Mouse (Mus musculus) MEL (cell line): ENCODE data around the gene Endou. TPM values are rescaled to one million over a fixed set of nuclear protein-coding genes. Genes with fewer than 3 reads are reported as not detected.

Experiments
- DNase-seq: peaks from one replicate; pipeline ENCODE4 v3.0.0; 2011; ENCODE audit warnings: low read depth, low spot score
- H3K27ac ChIP-seq: 2 replicates; pipeline ENCODE4 v1.5.1; 2012; ENCODE audit warnings: low read depth, mild to moderate bottlenecking, control low read depth, low read length, moderate library complexity; ENCODE audit not compliant: control insufficient read depth
- H3K27me3 ChIP-seq, 2 experiments: fragments of 150-350 bp in 1 of 2; sonication (generic) in 1 of 2; 2 replicates each; pipeline ENCODE4 v1.6.1; 2012; ENCODE audit warnings: low read length in 2 of 2, mild to moderate bottlenecking in 2 of 2, improper control_type of control experiment in 1 of 2, moderate library complexity in 1 of 2; ENCODE audit not compliant: insufficient read depth in 2 of 2, control insufficient read depth in 1 of 2
- H3K36me3 ChIP-seq, 2 experiments: 2 replicates each; pipeline ENCODE4 v1.6.1; 2012 to 2014; ENCODE audit warnings: low read length in 2 of 2, improper control_type of control experiment in 1 of 2, inconsistent platforms in 1 of 2, mild to moderate bottlenecking in 1 of 2; ENCODE audit not compliant: insufficient read depth in 2 of 2, control insufficient read depth in 1 of 2
- H3K4me1 ChIP-seq, 2 experiments: fragments of 150-350 bp in 1 of 2; sonication (generic) in 1 of 2; 2 replicates each; pipeline ENCODE4 v1.6.1; 2012; ENCODE audit warnings: low read length in 2 of 2, improper control_type of control experiment in 1 of 2, mild to moderate bottlenecking in 1 of 2; ENCODE audit not compliant: insufficient read depth in 2 of 2, control insufficient read depth in 1 of 2
- H3K4me3 ChIP-seq, 2 experiments: fragments of 150-350 bp in 1 of 2; sonication (generic) in 1 of 2; 2 replicates each; pipeline ENCODE4 v1.5.1; 2012; ENCODE audit warnings: low read depth in 2 of 2, low read length in 2 of 2, mild to moderate bottlenecking in 2 of 2, moderate library complexity in 2 of 2, control low read depth in 1 of 2, improper control_type of control experiment in 1 of 2; ENCODE audit not compliant: control insufficient read depth in 1 of 2, insufficient read depth in 1 of 2
- H3K79me2 ChIP-seq: 2 replicates; pipeline ENCODE4 v1.6.1; 2012; ENCODE audit warnings: mild to moderate bottlenecking, low read length, moderate library complexity; ENCODE audit not compliant: control insufficient read depth, poor library complexity, insufficient read depth
- H3K9ac ChIP-seq: 2 replicates; pipeline ENCODE4 v1.6.1; 2012; ENCODE audit warnings: low read depth, mild to moderate bottlenecking, control low read depth, low read length, moderate library complexity; ENCODE audit not compliant: control insufficient read depth, poor library complexity, severe bottlenecking
- H3K9me3 ChIP-seq: fragments of 150-350 bp; sonication (generic); replicated peaks from 2 replicates; pipeline ENCODE4 v1.6.1; 2012; ENCODE audit warnings: mild to moderate bottlenecking, low read length, improper control_type of control experiment, moderate library complexity; ENCODE audit not compliant: insufficient read depth
- CHD1 ChIP-seq: IDR thresholded peaks from 2 replicates; pipeline ENCODE4 v1.6.1; 2012; ENCODE audit warnings: low read depth, mild to moderate bottlenecking, inconsistent platforms, low read length, improper control_type of control experiment
- E2F4 ChIP-seq: IDR thresholded peaks from 2 replicates; pipeline ENCODE4 v1.6.1; 2011; ENCODE audit warnings: low read depth, low read length, improper control_type of control experiment, borderline replicate concordance
- EP300 ChIP-seq, 2 experiments: IDR thresholded peaks; 2 replicates each; pipeline ENCODE4 v1.6.1; 2011; ENCODE audit warnings: improper control_type of control experiment in 2 of 2, low read length in 2 of 2, low read depth in 1 of 2, mild to moderate bottlenecking in 1 of 2
- GABPA ChIP-seq: IDR thresholded peaks from 2 replicates; pipeline ENCODE4 v1.6.1; 2012; ENCODE audit warnings: low read depth, mild to moderate bottlenecking, inconsistent platforms, low read length, improper control_type of control experiment, moderate library complexity
- MAFK ChIP-seq: IDR thresholded peaks from 2 replicates; pipeline ENCODE4 v1.6.1; 2011; ENCODE audit warnings: low read depth, mild to moderate bottlenecking, low read length, improper control_type of control experiment, borderline replicate concordance
- MAX ChIP-seq: IDR thresholded peaks from 2 replicates; pipeline ENCODE4 v1.6.1; 2011; ENCODE audit warnings: low read length, improper control_type of control experiment
- POLR2A ChIP-seq, 2 experiments: IDR thresholded peaks; 2 replicates each; pipeline ENCODE4 v1.6.1; 2011 to 2012; ENCODE audit warnings: low read length in 2 of 2, mild to moderate bottlenecking in 2 of 2, control low read depth in 1 of 2, improper control_type of control experiment in 1 of 2, low read depth in 1 of 2, moderate library complexity in 1 of 2; ENCODE audit not compliant: control insufficient read depth in 1 of 2, insufficient read depth in 1 of 2, poor library complexity in 1 of 2
- POLR2AphosphoS2 ChIP-seq: IDR thresholded peaks from 2 replicates; pipeline ENCODE4 v1.6.1; 2011; ENCODE audit warnings: low read length, improper control_type of control experiment
- RAD21 ChIP-seq: IDR thresholded peaks from 2 replicates; pipeline ENCODE4 v1.6.1; 2011; ENCODE audit warnings: mild to moderate bottlenecking, low read depth, low read length, improper control_type of control experiment
- TAL1 ChIP-seq: IDR thresholded peaks from 2 replicates; pipeline ENCODE4 v1.6.1; 2012; ENCODE audit warnings: mild to moderate bottlenecking, inconsistent platforms, low read length, moderate library complexity, mixed read lengths
- UBTF ChIP-seq: IDR thresholded peaks from 2 replicates; pipeline ENCODE4 v1.6.1; 2012; ENCODE audit warnings: low read depth, mild to moderate bottlenecking, inconsistent platforms, low read length, improper control_type of control experiment, moderate library complexity, borderline replicate concordance; ENCODE audit not compliant: insufficient read depth
- USF1 ChIP-seq: IDR thresholded peaks from 2 replicates; pipeline ENCODE4 v1.6.1; 2014; ENCODE audit warnings: low read depth, mild to moderate bottlenecking, inconsistent platforms, low read length, improper control_type of control experiment, moderate library complexity
- USF2 ChIP-seq, 2 experiments: IDR thresholded peaks; 2 replicates each; pipeline ENCODE4 v1.6.1; 2011 to 2012; ENCODE audit warnings: improper control_type of control experiment in 2 of 2, low read length in 2 of 2, borderline replicate concordance in 1 of 2, inconsistent platforms in 1 of 2, low read depth in 1 of 2, mild to moderate bottlenecking in 1 of 2; ENCODE audit not compliant: insufficient read depth in 1 of 2
- ZKSCAN1 ChIP-seq: IDR thresholded peaks from 2 replicates; pipeline ENCODE4 v1.6.1; 2012; ENCODE audit warnings: low read depth, mild to moderate bottlenecking, inconsistent platforms, low read length, improper control_type of control experiment, moderate library complexity
- ZMIZ1 ChIP-seq: IDR thresholded peaks from 2 replicates; pipeline ENCODE4 v1.6.1; 2012; ENCODE audit warnings: low read depth, mild to moderate bottlenecking, inconsistent platforms, low read length, improper control_type of control experiment, moderate library complexity
- ZNF384 ChIP-seq: IDR thresholded peaks from 2 replicates; pipeline ENCODE4 v1.6.1; 2012; ENCODE audit warnings: low read depth, mild to moderate bottlenecking, inconsistent platforms, low read length, improper control_type of control experiment
- polyA plus RNA-seq, 2 experiments: library from polyadenylated mRNA; stranded (reverse) in 1 of 2; unstranded in 1 of 2; fragments of >175 nt in 1 of 2; fragments of >200 nt in 1 of 2; gene quantifications; 2 replicates each; pipeline versions ENCODE4 v1.2.1 to v1.2.4; 2012; ENCODE audit warnings: low replicate concordance in 2 of 2, low read depth in 1 of 2; ENCODE audit not compliant: insufficient read length in 2 of 2, insufficient read depth in 1 of 2, missing spikeins in 1 of 2
- total RNA-seq: library from RNA; depleted of rRNA; stranded (reverse); fragments of 300-350 nt; gene quantifications from 2 replicates; pipeline ENCODE4 v1.2.3, GENCODE M21; 2012

Endou gene
- total and polyA plus RNA-seq, 3 experiments, result 0.08 to 0.10 TPM; not detected in 1

DNA sequence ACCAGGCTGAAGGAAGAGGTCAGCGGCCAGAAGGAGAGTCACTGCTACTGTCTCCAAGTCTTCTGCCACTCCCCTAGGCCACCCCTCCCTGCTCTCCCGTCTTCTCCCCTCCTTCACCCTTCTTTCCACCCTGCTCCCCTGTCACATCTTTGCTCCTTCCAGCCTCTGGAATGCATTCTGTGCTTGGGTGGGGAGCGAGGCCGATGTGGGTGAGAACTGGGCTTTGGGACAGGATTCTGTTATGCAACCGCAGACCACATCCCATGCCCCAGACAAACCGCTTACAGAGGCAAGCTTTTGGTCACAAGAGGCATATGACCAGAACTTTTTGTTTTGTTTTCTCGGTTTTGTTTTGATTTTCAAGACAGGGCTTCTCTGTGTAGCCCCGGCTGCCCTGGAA, 4.1 kb downstream of the Endou start:
- H3K9me3 ChIP-seq, result no peaks in the 10 kb centered on the region
- DNase-seq, result no peak
- no peaks in the 10 kb centered on the region for H3K4me1 ChIP-seq
- H3K36me3 ChIP-seq, result no peaks in the 10 kb centered on the region
- H3K27me3 ChIP-seq, result peaks cover 41 to 65% of the 10 kb centered on the region in 2 experiments
- H3K79me2 ChIP-seq, result no peaks in the 10 kb centered on the region
- H3K9ac ChIP-seq, result no peak overlapping the region
- H3K27ac ChIP-seq, result no peak overlapping the region
- no peak for TF ChIP-seq ZNF384
- TF ChIP-seq USF2 (IDR thresholded peaks at IDR 0.05; ENCODE audit: borderline replicate concordance in 1 of 2, insufficient read depth in 1 of 2, low read depth in 1 of 2, low read length in 2 of 2), result no peak
- no peak overlapping the region for H3K4me3 ChIP-seq

DNA sequence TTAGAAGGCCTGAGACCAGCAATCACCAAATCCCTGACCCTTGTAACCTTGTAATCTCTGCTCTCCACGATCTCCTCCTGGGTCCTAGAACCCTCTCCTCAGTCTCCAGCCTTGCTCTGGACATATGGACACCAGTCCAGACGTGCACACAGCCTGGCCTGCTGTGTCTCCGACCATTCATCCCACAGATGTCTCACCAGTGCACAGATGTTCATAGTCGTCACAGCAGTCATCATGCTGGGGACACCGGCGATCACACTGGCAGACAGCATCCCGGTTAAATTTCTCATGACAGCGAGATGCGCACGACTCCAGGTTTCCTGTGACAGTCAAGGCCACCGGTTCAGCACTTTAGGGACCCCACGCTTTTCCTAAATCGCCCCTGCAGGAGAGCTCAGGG, 4.8 kb downstream of the Endou start:
- DNase-seq, result no peak

DNA sequence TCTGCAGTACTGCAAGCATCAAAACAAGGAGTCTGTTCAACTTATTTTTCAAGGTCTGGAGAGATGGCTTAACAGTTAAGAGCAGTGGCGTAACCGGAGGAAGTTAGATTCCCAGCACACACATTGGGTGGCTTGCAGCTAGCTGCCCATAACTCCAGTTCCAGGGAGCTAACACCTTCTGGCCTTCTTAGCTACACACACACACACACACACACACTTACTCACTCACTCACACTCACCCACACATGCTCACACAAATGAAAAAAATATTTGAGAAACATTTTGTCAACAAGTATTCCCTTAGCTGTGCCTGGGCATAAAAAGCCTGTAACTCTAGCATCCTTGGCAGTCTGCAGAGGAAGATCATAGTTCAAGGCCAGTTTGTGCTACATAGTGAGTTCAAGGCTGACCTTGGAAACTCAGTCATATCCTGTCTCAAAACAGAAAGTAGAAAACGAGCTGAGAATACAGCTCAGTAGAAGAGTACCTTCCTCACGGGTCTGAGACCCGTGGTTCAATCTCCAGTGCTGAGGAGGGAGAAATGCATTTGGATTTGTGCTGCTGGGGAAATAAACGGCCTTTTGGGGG, 5.8 kb downstream of the Endou start:
- H3K9ac ChIP-seq, result no peak overlapping the region
- no peak overlapping the region for H3K4me3 ChIP-seq
- no peaks in the 10 kb centered on the region for H3K36me3 ChIP-seq
- no peaks in the 10 kb centered on the region for H3K9me3 ChIP-seq
- TF ChIP-seq RAD21 (no peak), MAX (no peak), MAFK (no peak), CHD1 (no peak), ZMIZ1 (no peak), EP300 (IDR thresholded peaks at IDR 0.05; ENCODE audit: low read depth in 1 of 2, low read length in 2 of 2) (no peak), GABPA (no peak)
- H3K27ac ChIP-seq, result no peak overlapping the region
- H3K79me2 ChIP-seq, result no peaks in the 10 kb centered on the region
- no peaks in the 10 kb centered on the region for H3K4me1 ChIP-seq
- no peak for DNase-seq
- H3K27me3 ChIP-seq, result peaks cover 41 to 63% of the 10 kb centered on the region in 2 experiments

More for the DNA sequence above, 4.8 kb downstream of the Endou start:
- TF ChIP-seq EP300 (IDR thresholded peaks at IDR 0.05; ENCODE audit: low read depth in 1 of 2, low read length in 2 of 2) (no peak), E2F4 (no peak), USF1 (no peak), UBTF (no peak), ZKSCAN1 (no peak), TAL1 (no peak), POLR2A (IDR thresholded peaks at IDR 0.05; ENCODE audit: control insufficient read depth in 1 of 2, insufficient read depth in 1 of 2, low read depth in 1 of 2, low read length in 2 of 2, poor library complexity in 1 of 2) (no peak), POLR2AphosphoS2 (no peak)
- H3K79me2 ChIP-seq, result no peaks in the 10 kb centered on the region
- H3K27ac ChIP-seq, result no peak overlapping the region
- no peaks in the 10 kb centered on the region for H3K9me3 ChIP-seq
- peaks cover 41 to 65% of the 10 kb centered on the region in 2 experiments for H3K27me3 ChIP-seq
- no peak overlapping the region for H3K4me3 ChIP-seq
- no peaks in the 10 kb centered on the region for H3K36me3 ChIP-seq
- no peaks in the 10 kb centered on the region for H3K4me1 ChIP-seq
- no peak overlapping the region for H3K9ac ChIP-seq
